Mouse (Mus musculus) brain, embryonic 14.5 days (tissue): ENCODE measurements at regions not wholly inside any gene's neighbourhood (a gene's known extent, or its start where the extent isn't known, plus 50 kb on each side); places are given as distances from the start of the nearest gene placed in this dataset.

Experiments used
- CTCF ChIP-seq: fragments of 200-500 bp; IDR thresholded peaks from 2 replicates; pipeline ENCODE4 v1.5.1; 2012; ENCODE audit warnings: inconsistent platforms, mild to moderate bottlenecking, moderate library complexity, borderline replicate concordance; ENCODE audit not compliant: insufficient read depth, insufficient read length; ENCODE audit errors: extremely low read depth
- POLR2A ChIP-seq: fragments of 200-500 bp; IDR thresholded peaks from 2 replicates; pipeline ENCODE4 v1.6.1; 2012; ENCODE audit warnings: mild to moderate bottlenecking, inconsistent platforms, borderline replicate concordance; ENCODE audit not compliant: poor library complexity, insufficient read depth, insufficient read length, severe bottlenecking; ENCODE audit errors: extremely low read depth

DNA sequence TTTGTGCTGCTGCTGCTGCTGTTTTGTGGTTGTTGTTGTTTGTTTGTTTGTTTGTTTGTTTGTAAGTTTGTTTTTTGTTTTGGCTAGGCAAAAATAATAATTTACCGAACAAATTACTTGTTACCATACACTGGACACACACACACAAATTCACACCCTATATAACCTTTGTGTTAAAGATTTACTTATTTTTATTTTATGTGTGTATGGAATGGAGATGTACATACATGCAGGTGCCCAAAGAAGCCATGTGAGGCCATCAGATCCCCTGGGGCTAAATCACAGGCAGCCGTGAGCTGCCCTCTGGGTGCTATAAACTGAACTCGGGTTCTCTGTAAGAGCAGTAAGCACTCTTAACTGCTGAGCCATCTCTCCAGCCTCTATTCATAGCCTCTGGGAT is 56.0 kb downstream of the Pttg1 start:
- no peak for TF ChIP-seq CTCF
- no peak for TF ChIP-seq POLR2A
